Mouse (Mus musculus) megakaryocyte, embryonic 14.5 days (primary cell): ENCODE data around the gene Cldn22.

Experiments
- FLI1 ChIP-seq: IDR thresholded peaks from 2 replicates; pipeline ENCODE4 v1.6.1; 2012; ENCODE audit warnings: low read length, inconsistent platforms, mixed read lengths
- GATA1 ChIP-seq: IDR thresholded peaks from 3 replicates; pipeline ENCODE4 v1.6.1; 2012; ENCODE audit warnings: mixed read lengths, low read length, inconsistent platforms, borderline replicate concordance

DNA sequence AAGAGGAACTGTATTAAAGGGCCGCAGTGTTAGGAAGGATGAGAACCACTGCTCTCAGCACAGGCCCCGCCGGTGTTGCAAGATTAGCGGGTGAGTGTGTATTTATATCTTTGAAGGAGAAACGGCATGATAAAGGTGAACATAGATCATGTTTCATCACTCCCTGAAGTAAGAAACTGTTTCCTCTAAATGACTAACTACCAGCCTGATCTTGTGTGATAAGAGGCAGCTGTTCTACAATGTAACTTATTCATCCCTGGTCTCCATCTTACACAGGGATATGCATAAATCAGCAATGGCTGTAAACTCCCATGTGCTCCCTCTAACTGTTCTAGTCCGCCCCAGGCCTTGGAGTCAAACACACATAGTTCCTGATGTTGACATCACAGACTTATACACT, 24.8 kb upstream of the Cldn22 start:
- TF ChIP-seq GATA1 (no peak), FLI1 (no peak)
